Mouse (Mus musculus): ENCODE measurements around the gene Mtm1. TPM values are rescaled to one million over a fixed set of nuclear protein-coding genes. Genes with fewer than 3 reads are reported as not detected.

Mtm1 gene
- polyA plus RNA-seq, 1 experiment from 2014 or later = 4.5 TPM

Other genes starting within 250 kb of the Mtm1 start
- gene Mamld1, start 160.5 kb upstream of the Mtm1 start, polyA plus RNA-seq (2016; fragmentation: Nextera tagmentation; extraction: Ambion mirVana) = 3.1 and 3.8 TPM in 2 replicates
- gene Mtmr1, start 154.0 kb downstream of the Mtm1 start, polyA plus RNA-seq (2016; fragmentation: Nextera tagmentation; extraction: Ambion mirVana) = 12.8 and 15.7 TPM in 2 replicates